Mouse (Mus musculus): ENCODE measurements around the gene Ikzf2. TPM values are rescaled to one million over a fixed set of nuclear protein-coding genes. Genes with fewer than 3 reads are reported as not detected.

The Ikzf2 gene
- polyA plus RNA-seq, 1 experiment = 1.5 TPM

DNA sequence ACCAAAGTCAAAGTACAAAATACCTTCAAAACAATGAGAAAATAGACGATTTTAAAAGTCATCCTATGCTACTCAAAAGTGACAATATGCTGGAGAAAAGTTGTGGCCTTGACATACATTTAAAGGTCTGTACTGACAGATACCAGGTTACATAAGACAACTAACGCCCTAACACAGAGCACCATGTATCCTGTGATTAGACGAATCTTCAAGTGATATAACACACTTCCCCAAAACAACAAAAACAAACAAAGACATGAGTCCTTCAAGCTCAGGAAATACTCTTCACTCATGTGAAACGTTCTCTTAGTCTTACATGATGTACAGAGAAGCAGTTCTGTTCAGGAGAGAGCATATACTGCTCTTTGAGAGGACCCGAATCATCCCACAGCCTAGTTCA, 78.2 kb downstream of the Ikzf2 start:
- no peak for TF ChIP-seq POLR2A (IDR thresholded peaks at IDR 0.05; ENCODE audit: extremely low read depth, insufficient read depth, low read length)
- TF ChIP-seq CTCF (IDR thresholded peaks at IDR 0.05; ENCODE audit: extremely low read depth, insufficient read depth, low read length) = no peak
- H3K4me3 ChIP-seq (ENCODE audit: insufficient read depth, low read length) = no peak overlapping the region
- H3K27ac ChIP-seq (ENCODE audit: insufficient read depth, low read length) = no peak overlapping the region
- no peaks in the 10 kb centered on the region for H3K4me1 ChIP-seq (ENCODE audit: control insufficient read depth, insufficient read depth, low read length)

DNA sequence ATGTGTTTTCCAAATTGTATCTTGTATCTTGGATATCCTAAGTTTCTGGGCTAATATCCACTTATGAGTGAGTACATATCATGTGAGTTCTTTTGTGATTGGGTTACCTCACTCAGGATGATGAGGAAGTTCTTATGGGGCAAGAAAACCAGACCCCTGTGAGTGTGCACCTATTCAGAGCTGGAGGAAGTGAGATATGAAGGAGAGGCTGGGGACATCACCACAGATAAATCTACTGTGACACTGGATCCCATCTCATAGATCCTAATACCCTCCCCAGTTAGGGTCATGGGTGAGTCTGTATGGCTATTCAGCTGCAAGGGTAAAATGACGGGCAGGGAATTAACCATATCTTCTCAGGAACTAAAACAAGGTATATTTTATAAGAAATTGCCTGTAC, 80.2 kb downstream of the Ikzf2 start:
- no peak for TF ChIP-seq POLR2A (IDR thresholded peaks at IDR 0.05; ENCODE audit: extremely low read depth, insufficient read depth, low read length)
- no peak for TF ChIP-seq CTCF (IDR thresholded peaks at IDR 0.05; ENCODE audit: extremely low read depth, insufficient read depth, low read length)
- no peaks in the 10 kb centered on the region for H3K4me1 ChIP-seq (ENCODE audit: control insufficient read depth, insufficient read depth, low read length)
- H3K4me3 ChIP-seq (ENCODE audit: insufficient read depth, low read length) = no peak overlapping the region
- no peak overlapping the region for H3K27ac ChIP-seq (ENCODE audit: insufficient read depth, low read length)

DNA sequence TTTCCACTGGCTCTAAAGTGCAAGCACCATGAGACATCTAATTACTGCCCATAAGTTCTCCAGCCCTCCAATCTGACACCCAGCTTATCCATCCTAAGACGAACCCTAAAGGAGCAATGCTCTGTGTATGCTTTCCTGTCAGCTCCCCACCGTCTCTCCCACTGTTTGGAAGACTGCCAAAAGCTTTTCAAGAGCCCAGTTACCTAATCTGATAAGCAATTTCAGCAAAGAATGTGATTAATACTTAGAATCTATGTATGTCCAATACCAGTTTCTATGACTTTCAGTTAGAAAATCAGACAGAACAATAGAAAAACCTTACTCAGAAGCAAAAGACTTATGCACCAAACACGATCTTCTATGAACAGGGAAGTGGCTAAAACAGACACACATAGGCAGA, 82.8 kb downstream of the Ikzf2 start:
- H3K27ac ChIP-seq (ENCODE audit: insufficient read depth, low read length) = no peak overlapping the region
- no peak for TF ChIP-seq CTCF (IDR thresholded peaks at IDR 0.05; ENCODE audit: extremely low read depth, insufficient read depth, low read length)
- TF ChIP-seq POLR2A (IDR thresholded peaks at IDR 0.05; ENCODE audit: extremely low read depth, insufficient read depth, low read length) = no peak
- no peaks in the 10 kb centered on the region for H3K4me1 ChIP-seq (ENCODE audit: control insufficient read depth, insufficient read depth, low read length)
- H3K4me3 ChIP-seq (ENCODE audit: insufficient read depth, low read length) = no peak overlapping the region

DNA sequence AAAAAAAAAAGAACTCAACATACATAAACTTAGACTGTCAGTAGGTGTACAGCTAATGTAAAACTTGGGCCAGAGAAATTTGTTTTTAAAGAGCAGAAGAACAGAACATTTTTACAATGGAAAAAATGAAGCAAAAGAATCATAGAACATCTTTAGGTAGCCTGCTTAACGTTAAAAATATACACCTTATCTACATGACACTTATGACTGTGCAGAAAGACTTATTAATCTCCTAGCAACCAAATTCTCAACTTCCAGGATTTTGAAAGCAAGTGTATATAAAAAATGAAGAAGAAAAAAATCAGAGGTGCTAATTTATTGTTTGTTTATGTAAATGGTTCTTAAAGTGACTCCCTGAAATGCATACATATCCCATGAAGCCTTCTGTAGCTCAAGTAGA, 86.1 kb downstream of the Ikzf2 start:
- no peaks in the 10 kb centered on the region for H3K4me1 ChIP-seq (ENCODE audit: control insufficient read depth, insufficient read depth, low read length)
- TF ChIP-seq POLR2A (IDR thresholded peaks at IDR 0.05; ENCODE audit: extremely low read depth, insufficient read depth, low read length) (no peak), CTCF (IDR thresholded peaks at IDR 0.05; ENCODE audit: extremely low read depth, insufficient read depth, low read length) (no peak)
- no peak overlapping the region for H3K4me3 ChIP-seq (ENCODE audit: insufficient read depth, low read length)
- no peak overlapping the region for H3K27ac ChIP-seq (ENCODE audit: insufficient read depth, low read length)

DNA sequence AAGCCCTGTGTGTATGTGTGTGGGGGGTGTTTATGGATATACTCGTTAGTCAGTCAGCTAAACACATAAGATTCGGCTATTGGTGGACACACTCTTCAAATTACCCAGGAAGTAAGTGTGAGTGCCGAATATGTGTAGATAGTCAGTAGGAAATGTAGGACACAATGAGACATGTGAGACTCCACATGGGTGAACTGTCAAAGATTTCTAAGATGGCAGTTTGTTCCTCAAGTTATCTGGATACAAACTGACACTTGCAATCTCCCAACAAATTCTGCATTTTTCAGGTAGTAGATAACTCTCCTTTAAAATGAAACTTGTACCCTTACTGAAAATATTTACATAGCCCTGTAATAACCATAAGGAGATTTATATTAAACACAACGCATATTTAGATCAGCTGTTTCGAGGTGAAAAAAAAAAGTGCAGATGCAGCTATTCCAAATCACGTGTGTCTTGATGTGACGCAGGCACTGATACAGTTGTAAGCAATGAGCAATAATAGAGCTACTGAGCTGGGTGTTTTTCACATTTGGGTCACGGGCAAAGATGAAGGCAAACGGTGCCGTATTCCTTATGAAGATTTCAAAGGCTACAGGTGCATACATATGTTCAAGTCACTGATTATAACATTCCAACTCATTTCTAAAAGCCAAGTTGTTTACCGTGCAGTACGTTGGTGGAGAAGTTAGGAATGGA, 87.8 kb downstream of the Ikzf2 start:
- Histone ChIP-seq H3K27ac (ENCODE audit: insufficient read depth, low read length) (no peak overlapping the region), H3K4me1 (ENCODE audit: control insufficient read depth, insufficient read depth, low read length) (no peaks in the 10 kb centered on the region), H3K4me3 (ENCODE audit: insufficient read depth, low read length) (no peak overlapping the region)
- no peak for TF ChIP-seq CTCF (IDR thresholded peaks at IDR 0.05; ENCODE audit: extremely low read depth, insufficient read depth, low read length)
- no peak for TF ChIP-seq POLR2A (IDR thresholded peaks at IDR 0.05; ENCODE audit: extremely low read depth, insufficient read depth, low read length)

DNA sequence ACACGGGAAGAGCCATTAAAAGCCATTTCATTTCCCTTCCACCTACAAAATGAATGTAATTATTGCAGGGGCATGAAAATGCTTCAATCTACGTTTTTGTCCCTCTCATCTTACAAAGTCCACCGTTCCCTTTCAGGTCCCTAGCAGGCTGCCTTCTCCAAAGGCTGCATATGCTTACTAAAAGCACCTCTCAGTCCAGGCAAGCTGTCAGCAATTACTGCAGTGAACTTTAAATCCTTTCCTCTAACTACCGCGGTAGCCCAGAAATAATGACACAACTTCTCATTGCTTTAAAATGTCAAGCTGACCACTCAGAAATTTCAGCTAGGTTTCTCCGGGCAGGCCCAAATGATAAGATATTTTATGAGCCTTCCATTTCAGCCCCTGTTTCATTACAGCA, 95.2 kb downstream of the Ikzf2 start:
- Histone ChIP-seq H3K27ac (ENCODE audit: insufficient read depth, low read length) (no peak overlapping the region), H3K4me1 (ENCODE audit: control insufficient read depth, insufficient read depth, low read length) (no peaks in the 10 kb centered on the region), H3K4me3 (ENCODE audit: insufficient read depth, low read length) (no peak overlapping the region)
- no peak for TF ChIP-seq CTCF (IDR thresholded peaks at IDR 0.05; ENCODE audit: extremely low read depth, insufficient read depth, low read length)
- TF ChIP-seq POLR2A (IDR thresholded peaks at IDR 0.05; ENCODE audit: extremely low read depth, insufficient read depth, low read length) = no peak

DNA sequence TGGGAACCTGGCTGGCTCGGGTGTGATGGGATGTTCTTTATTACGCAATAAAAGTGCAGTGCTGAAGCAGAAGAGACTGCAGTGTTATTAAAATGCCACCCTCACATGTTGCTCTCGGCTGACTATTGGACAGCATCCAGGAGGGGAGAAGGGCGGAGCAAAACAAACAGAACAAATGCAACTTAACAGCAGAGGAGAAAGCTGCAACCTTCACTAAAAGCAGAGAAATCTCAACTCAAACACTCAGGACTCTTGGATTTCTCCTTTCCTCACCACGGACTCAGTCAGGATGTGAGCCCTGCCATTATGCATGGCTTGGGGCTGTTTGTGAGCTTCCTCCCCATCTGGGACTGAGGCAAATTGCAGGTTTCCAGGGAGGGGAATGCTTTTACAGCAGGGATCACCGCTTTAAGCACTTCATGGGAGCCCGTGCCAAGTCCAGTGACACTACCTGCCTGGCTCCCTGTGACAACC, 95.7 kb downstream of the Ikzf2 start:
- no peak overlapping the region for H3K27ac ChIP-seq (ENCODE audit: insufficient read depth, low read length)
- no peaks in the 10 kb centered on the region for H3K4me1 ChIP-seq (ENCODE audit: control insufficient read depth, insufficient read depth, low read length)
- H3K4me3 ChIP-seq (ENCODE audit: insufficient read depth, low read length) = no peak overlapping the region
- TF ChIP-seq CTCF (IDR thresholded peaks at IDR 0.05; ENCODE audit: extremely low read depth, insufficient read depth, low read length) (no peak), POLR2A (IDR thresholded peaks at IDR 0.05; ENCODE audit: extremely low read depth, insufficient read depth, low read length) (no peak)

DNA sequence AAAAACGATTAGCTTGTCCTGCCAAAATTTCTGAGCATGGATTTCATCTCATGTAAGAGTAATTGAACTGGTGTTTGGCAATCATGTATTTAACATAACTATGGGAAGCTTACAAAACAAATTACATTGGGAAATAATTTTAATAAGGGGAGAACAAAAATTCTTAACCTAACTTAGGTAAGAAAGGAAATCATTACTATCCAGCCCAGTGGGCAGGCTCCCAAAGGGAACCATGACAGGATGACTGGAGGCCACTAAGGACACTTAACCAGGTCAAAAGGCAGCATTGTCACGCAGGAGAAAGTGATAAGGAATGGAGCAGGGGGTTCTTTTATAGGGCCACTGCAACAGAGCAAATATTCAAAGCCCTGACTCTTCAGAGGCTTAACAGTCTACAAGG, 101.5 kb downstream of the Ikzf2 start:
- no peak overlapping the region for H3K27ac ChIP-seq (ENCODE audit: insufficient read depth, low read length)
- no peak for TF ChIP-seq CTCF (IDR thresholded peaks at IDR 0.05; ENCODE audit: extremely low read depth, insufficient read depth, low read length)
- TF ChIP-seq POLR2A (IDR thresholded peaks at IDR 0.05; ENCODE audit: extremely low read depth, insufficient read depth, low read length) = no peak
- H3K4me3 ChIP-seq (ENCODE audit: insufficient read depth, low read length) = no peak overlapping the region
- no peaks in the 10 kb centered on the region for H3K4me1 ChIP-seq (ENCODE audit: control insufficient read depth, insufficient read depth, low read length)

DNA sequence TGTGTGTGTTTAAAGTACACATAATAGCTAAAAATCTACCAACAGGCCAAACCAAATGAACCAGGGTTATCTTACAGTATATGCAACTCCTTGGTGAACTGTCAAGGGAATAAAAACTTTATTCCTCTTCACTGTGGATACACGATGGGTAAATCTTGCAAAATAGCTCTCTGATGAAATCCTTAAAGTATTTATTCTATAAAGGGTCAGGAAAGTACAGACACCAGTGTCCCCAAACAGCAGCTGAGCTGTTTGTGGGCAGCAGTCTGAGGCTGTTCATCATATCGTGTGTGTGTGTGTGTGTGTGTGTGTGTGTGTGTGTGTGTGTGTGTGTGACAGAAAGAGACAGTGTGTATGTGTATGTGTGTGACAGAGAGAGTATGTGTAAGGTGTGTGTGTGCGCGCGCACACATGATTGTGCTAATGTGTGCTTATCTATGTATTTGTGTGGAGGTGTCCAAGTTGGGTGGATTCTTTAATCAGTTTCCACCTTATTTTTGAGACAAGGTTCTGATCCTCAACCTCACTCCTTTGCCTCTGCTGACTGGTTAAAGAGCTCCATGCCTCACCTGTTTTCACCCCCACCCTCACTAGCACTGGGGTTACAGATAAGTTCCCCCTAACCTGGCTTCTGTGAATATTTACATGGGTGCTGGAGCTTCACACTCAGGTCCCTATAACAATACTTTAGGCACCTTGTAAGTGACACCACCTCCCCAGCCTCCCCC, 102.9 kb downstream of the Ikzf2 start:
- Histone ChIP-seq H3K4me3 (ENCODE audit: insufficient read depth, low read length) (no peak overlapping the region), H3K27ac (ENCODE audit: insufficient read depth, low read length) (no peak overlapping the region), H3K4me1 (ENCODE audit: control insufficient read depth, insufficient read depth, low read length) (no peaks in the 10 kb centered on the region)
- TF ChIP-seq CTCF (IDR thresholded peaks at IDR 0.05; ENCODE audit: extremely low read depth, insufficient read depth, low read length) = no peak
- TF ChIP-seq POLR2A (IDR thresholded peaks at IDR 0.05; ENCODE audit: extremely low read depth, insufficient read depth, low read length) = no peak

DNA sequence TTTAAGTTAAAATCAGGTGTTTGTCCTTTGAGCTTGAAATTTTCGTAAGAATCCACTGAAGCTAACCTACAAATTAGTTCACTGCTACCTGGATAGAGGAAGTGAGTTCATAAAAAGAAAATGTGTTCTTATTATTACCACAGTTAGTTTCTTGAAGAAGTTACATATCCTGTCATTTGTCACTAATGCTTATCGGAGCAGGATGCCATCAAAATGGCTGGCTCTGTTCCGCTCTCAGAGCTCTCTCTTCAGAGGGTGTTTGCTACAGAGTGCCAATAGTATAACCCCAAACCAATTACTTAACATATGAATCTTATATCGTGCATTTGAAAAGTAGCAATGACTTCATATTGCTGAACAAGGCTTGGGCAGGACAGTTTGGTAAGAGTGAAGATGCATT, 108.1 kb downstream of the Ikzf2 start:
- TF ChIP-seq POLR2A (IDR thresholded peaks at IDR 0.05; ENCODE audit: extremely low read depth, insufficient read depth, low read length) (no peak), CTCF (IDR thresholded peaks at IDR 0.05; ENCODE audit: extremely low read depth, insufficient read depth, low read length) (no peak)
- Histone ChIP-seq H3K4me3 (ENCODE audit: insufficient read depth, low read length) (no peak overlapping the region), H3K27ac (ENCODE audit: insufficient read depth, low read length) (no peak overlapping the region), H3K4me1 (ENCODE audit: control insufficient read depth, insufficient read depth, low read length) (no peaks in the 10 kb centered on the region)
